Mouse (Mus musculus) midbrain, embryonic 12.5 days (tissue): Measurements from ENCODE around the gene Ccdc33. TPM values are rescaled to one million over a fixed set of nuclear protein-coding genes. Genes with fewer than 3 reads are reported as not detected.

Experiments
- ATAC-seq: fragments of 200-750 bp; cut with Nextera tagmentation; 2 replicates; pipeline ENCODE4 v1.8.0; 2017; ENCODE audit warnings: low read depth, moderate TSS enrichment, moderate library complexity; ENCODE audit not compliant: low FRiP score
- H3K27ac ChIP-seq: fragments of 300-500 bp; sonication (generic); replicated peaks from 2 replicates; pipeline ENCODE4 v1.5.1; 2016; ENCODE audit warnings: mild to moderate bottlenecking
- H3K27me3 ChIP-seq: fragments of 300-500 bp; sonication (generic); 2 replicates; pipeline ENCODE4 v1.6.1; 2016; ENCODE audit warnings: mild to moderate bottlenecking
- H3K36me3 ChIP-seq: fragments of 300-500 bp; sonication (generic); 2 replicates; pipeline ENCODE4 v1.6.1; 2016
- H3K4me1 ChIP-seq: fragments of 300-500 bp; sonication (generic); 2 replicates; pipeline ENCODE4 v1.6.1; 2016
- H3K4me2 ChIP-seq: fragments of 300-500 bp; sonication (generic); replicated peaks from 2 replicates; pipeline ENCODE4 v1.6.1; 2016; ENCODE audit warnings: mild to moderate bottlenecking, moderate library complexity
- H3K4me3 ChIP-seq: fragments of 300-500 bp; sonication (generic); 2 replicates; pipeline ENCODE4 v1.5.1; 2016; ENCODE audit warnings: mild to moderate bottlenecking
- H3K9ac ChIP-seq: fragments of 300-500 bp; sonication (generic); replicated peaks from 2 replicates; pipeline ENCODE4 v1.6.1; 2016; ENCODE audit warnings: mild to moderate bottlenecking, moderate library complexity
- H3K9me3 ChIP-seq: fragments of 300-500 bp; sonication (generic); 2 replicates; pipeline ENCODE4 v1.6.1; 2016; ENCODE audit warnings: mild to moderate bottlenecking
- WGBS: fragments of 180-500 bp; shearing (Covaris S2); methylation state at CpG from one replicate; pipeline ENCODE4 v1.1.7; 2016; 5-methylcytosine and 5-hydroxymethylcytosine counted together
- polyA plus RNA-seq: library from polyadenylated mRNA; unstranded; fragments of >200 nt; fragmentation: Nextera tagmentation; extraction: Ambion mirVana; gene quantifications from 2 replicates; pipeline ENCODE4 v1.2.1, GENCODE M21; 2016

Gene Ccdc33
- polyA plus RNA-seq, 1 experiment from 2014 or later: 0.64 TPM

- no peaks in the 10 kb centered on the region for H3K9me3 ChIP-seq
- H3K9ac ChIP-seq: no peak overlapping the region
- 68% methylated on average over 2 of the region's 2 CpGs for WGBS
- no peaks in the 10 kb centered on the region for H3K36me3 ChIP-seq
- H3K4me3 ChIP-seq: no peak overlapping the region
- 0 out of 2 replicates have a peak, but pooled peaks cover 13% of the 10 kb centered on the region for H3K27me3 ChIP-seq
- peaks cover 23% of the 10 kb centered on the region for H3K4me1 ChIP-seq
- H3K4me2 ChIP-seq: no peak overlapping the region
- H3K27ac ChIP-seq: no peak overlapping the region
- no peak for ATAC-seq
Measured at GRCm38 (mm10) chr9:58148806-58149205, 30.2 kb upstream of the Ccdc33 start.

DNA sequence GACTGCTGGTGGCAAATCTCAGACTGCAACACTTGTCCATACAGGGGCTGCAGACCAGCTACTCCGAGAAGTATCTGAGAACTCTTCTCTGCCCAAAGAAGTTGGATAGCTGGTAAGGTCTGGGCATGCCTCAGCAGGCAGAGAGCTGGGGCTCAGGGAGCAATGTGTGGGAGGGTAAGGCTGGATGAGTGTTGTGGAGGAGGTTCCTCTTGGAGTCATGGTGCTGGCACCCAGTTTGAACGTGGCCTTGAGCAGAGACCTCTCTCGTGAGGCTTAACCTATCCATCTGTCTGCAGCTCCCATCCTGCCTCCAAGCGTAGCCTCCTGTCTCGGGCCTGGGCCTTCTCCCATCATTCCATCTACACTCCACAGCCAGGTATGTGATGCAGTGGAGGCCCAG lies 26.8 kb upstream of the Ccdc33 start:
- peaks cover 24% of the 10 kb centered on the region; the same call in 1 of the 2 replicates for H3K27me3 ChIP-seq
- no peak overlapping the region for H3K4me2 ChIP-seq
- no peak overlapping the region for H3K4me3 ChIP-seq
- H3K36me3 ChIP-seq: no peaks in the 10 kb centered on the region
- no peak for ATAC-seq
- WGBS: 83% methylated on average over 5 of the region's 5 CpGs
- no peak overlapping the region for H3K9ac ChIP-seq
- H3K4me1 ChIP-seq: peaks cover 25% of the 10 kb centered on the region
- no peaks in the 10 kb centered on the region for H3K9me3 ChIP-seq
- no peak overlapping the region for H3K27ac ChIP-seq

DNA sequence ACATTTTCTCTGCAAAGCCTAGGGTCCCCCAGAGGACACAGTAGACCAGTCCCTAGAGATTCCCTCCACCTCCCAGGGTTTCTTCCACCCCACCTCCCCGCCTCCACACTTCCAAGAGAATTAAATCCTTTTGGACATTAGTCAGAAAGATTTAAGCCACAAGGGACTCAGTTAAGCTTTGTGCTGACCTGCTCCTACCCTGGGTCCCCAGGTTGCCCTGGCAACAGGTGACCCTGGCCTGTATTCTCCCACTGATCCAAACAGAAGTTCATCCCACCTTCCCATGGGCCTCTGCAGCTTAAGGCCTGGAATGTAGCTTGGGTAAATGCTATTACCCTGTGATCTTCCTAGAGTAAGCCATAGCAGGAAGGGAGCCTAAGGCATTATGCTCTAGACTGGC lies 26.0 kb upstream of the Ccdc33 start:
- WGBS: 8% methylated on average over 1 of the region's 1 CpGs
- peaks cover 33% of the 10 kb centered on the region for H3K4me1 ChIP-seq
- H3K27me3 ChIP-seq: peaks cover 31% of the 10 kb centered on the region; the same call in 1 of the 2 replicates
- no peaks in the 10 kb centered on the region for H3K36me3 ChIP-seq
- H3K9me3 ChIP-seq: no peaks in the 10 kb centered on the region
- no peak overlapping the region for H3K4me3 ChIP-seq
- no peak for ATAC-seq
- no peak overlapping the region for H3K9ac ChIP-seq
- H3K4me2 ChIP-seq: no peak overlapping the region
- H3K27ac ChIP-seq: no peak overlapping the region

- Histone ChIP-seq H3K27me3 (peaks cover 38% of the 10 kb centered on the region; the same call in 1 of the 2 replicates), H3K9me3 (no peaks in the 10 kb centered on the region), H3K27ac (no peak overlapping the region), H3K4me2 (no peak overlapping the region), H3K9ac (no peak overlapping the region), H3K36me3 (no peaks in the 10 kb centered on the region), H3K4me1 (peaks cover 33% of the 10 kb centered on the region), H3K4me3 (no peak overlapping the region)
- no peak for ATAC-seq
- 40% methylated on average over 7 of the region's 7 CpGs for WGBS
Measured at GRCm38 (mm10) chr9:58143419-58143818, 24.8 kb upstream of the Ccdc33 start.

DNA sequence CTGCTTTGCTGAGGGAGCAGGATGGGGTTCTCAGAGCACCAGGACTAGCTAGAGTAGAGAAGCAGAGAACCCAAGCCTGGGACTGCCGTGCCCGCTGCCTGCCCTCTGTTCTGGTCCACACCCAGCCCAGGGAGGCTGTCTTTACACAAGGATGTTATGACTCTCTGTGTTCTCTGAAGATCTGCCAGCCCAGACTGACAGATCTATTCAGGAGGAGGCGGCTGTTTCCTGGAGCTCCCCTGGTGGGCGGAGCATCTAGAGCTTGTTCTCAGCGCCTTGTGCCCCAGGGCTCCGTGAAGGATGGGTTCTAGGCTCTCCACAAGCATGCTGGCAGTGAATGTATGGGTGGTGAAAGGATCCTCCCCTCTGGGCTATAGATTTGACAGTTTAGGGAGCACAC lies 21.3 kb upstream of the Ccdc33 start:
- Histone ChIP-seq H3K4me2 (no peak overlapping the region), H3K36me3 (no peaks in the 10 kb centered on the region), H3K27ac (no peak overlapping the region), H3K4me1 (peaks cover 42% of the 10 kb centered on the region), H3K27me3 (peaks cover 43% of the 10 kb centered on the region), H3K9me3 (no peaks in the 10 kb centered on the region), H3K4me3 (no peak overlapping the region), H3K9ac (no peak overlapping the region)
- WGBS: 39% methylated on average over 6 of the region's 6 CpGs
- ATAC-seq: no peak

DNA sequence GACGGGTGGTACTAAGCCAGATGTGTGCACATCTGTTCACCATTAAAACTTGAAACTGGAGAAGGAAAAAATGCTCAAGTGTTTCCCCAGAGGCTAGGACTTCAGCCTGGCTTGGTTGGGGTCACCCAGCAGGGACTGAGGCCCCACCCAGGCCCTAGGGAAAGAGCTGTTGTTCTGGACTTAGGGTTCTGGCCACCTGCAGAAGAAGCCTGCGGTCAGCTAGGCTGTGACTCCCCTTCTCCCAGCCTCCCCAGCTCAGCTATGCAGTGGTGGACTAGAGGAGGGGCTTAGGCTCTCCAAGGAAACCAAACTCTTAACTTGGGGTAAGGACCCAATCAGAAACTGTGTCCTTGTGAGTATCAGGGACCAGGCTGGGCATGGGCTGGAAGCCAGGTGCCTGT lies 17.3 kb upstream of the Ccdc33 start:
- Histone ChIP-seq H3K4me2 (no peak overlapping the region), H3K9me3 (no peaks in the 10 kb centered on the region), H3K27me3 (peaks cover 61% of the 10 kb centered on the region), H3K4me3 (no peak overlapping the region), H3K4me1 (peaks cover 44% of the 10 kb centered on the region), H3K9ac (no peak overlapping the region), H3K36me3 (no peaks in the 10 kb centered on the region), H3K27ac (no peak overlapping the region)
- WGBS: 43% methylated on average over 2 of the region's 2 CpGs
- ATAC-seq: no peak

GRCm38 (mm10) chr9:58134906-58135305 lies 16.3 kb upstream of the Ccdc33 start:
- Histone ChIP-seq H3K9ac (no peak overlapping the region), H3K27me3 (peaks cover 64% of the 10 kb centered on the region), H3K4me2 (no peak overlapping the region), H3K4me3 (no peak overlapping the region), H3K36me3 (no peaks in the 10 kb centered on the region), H3K4me1 (peaks cover 37% of the 10 kb centered on the region), H3K27ac (no peak overlapping the region), H3K9me3 (no peaks in the 10 kb centered on the region)
- WGBS: 29% methylated on average over 7 of the region's 7 CpGs
- no peak for ATAC-seq

DNA sequence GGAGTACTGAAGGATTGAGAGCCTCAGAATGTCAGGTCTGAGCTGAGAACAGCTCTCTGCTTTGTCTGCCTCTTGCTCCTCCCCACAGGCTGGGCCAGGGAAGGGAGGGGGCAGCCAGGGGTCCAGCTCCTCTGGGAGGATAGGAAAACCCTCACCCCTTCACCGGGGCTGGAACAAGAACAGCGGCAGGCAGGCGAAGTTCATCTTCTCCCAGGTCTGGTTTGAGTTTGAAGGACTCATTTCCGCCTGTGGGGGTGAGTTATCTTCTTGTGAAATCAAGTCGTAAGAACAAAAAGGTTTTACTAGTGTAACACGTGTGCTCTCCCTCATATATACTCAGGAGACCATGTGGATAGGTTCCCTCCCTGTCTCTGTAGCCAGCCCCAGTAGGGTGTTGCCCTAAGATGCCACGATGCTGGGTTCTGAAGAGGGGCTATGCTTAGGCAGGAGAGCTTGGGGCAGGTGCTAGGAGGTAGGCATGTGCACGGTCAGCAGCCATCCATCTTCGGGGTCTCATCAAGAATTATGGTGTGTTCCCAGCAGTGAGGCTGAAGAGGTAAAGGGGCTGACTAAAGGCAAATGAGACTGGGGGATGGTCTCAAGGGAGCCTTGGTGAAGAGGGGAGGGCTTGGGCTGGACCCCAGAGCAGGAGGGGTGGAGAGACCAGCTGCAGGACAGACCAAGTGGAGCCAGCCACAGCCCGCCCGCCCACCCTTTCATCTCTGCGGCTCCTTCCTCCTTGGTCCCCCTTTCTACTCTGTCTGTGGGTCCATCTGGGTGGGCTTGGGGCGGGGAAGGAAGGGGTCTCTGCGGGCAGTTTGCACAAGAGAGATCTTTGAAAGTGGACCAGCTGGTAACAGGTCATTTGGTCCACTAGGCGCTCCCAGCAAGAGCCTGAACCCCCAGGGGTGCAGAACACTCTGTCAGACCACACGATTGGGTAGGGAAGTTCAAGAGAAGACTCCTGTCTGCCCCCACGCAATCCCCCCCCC lies 15.6 kb upstream of the Ccdc33 start:
- no peak overlapping the region for H3K4me3 ChIP-seq
- peak overlapping the region; percentile 7; the same call in 1 of the 2 replicates for H3K9ac ChIP-seq
- peak; percentile 57; the same call in 1 of the 2 replicates for ATAC-seq
- no peaks in the 10 kb centered on the region for H3K9me3 ChIP-seq
- H3K4me1 ChIP-seq: peaks cover 38% of the 10 kb centered on the region
- H3K4me2 ChIP-seq: no peak overlapping the region
- peaks cover 63% of the 10 kb centered on the region for H3K27me3 ChIP-seq
- no peaks in the 10 kb centered on the region for H3K36me3 ChIP-seq
- H3K27ac ChIP-seq: peak overlapping the region; percentile 40; the same call in 1 of the 2 replicates
- 11% methylated on average over 14 of the region's 17 CpGs for WGBS

DNA sequence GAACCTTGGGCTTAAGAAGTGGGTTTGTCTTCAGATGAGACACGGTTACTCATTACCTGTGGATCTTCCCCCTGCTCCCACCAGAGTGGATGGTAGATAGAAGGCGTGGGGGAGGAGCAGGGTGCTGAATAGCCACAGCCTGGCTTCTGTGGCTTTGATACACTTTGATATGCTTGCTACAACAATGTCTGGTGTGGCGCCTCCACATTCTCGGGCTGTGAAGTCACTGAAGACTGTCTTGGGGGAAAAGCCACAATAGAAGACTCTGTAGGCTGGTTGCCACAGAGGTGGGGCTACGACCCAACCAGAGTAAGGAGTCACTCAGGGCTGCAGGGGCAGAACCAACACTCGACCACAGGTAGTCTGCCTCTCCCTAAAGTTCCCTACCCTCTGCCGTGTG lies 13.1 kb upstream of the Ccdc33 start:
- ATAC-seq: no peak
- Histone ChIP-seq H3K9ac (no peak overlapping the region), H3K36me3 (no peaks in the 10 kb centered on the region), H3K9me3 (no peaks in the 10 kb centered on the region), H3K27ac (no peak overlapping the region), H3K4me3 (no peak overlapping the region), H3K4me1 (peaks cover 43% of the 10 kb centered on the region), H3K4me2 (no peak overlapping the region), H3K27me3 (peaks cover 71% of the 10 kb centered on the region)
- 77% methylated on average over 7 of the region's 7 CpGs for WGBS

DNA sequence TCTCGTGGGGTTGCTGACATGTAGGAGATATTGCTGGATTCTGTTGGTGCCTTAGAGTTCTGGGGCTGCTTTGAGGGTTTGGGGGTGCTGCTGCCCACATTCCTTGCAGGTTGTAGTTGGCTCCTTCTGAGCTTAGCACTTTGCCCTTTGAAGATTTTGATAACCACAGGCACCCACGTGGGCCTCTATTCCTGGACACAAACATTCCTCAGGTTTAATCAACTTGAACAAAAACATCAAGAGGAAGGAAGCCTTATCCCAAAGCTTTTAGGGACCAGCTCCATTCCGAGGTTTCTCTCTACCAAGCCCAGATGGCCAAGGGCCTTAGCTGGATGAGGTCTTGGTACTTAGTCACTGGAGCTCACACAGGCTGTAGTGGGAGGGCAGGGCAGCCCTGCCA lies 12.3 kb upstream of the Ccdc33 start:
- Histone ChIP-seq H3K4me1 (peaks cover 41% of the 10 kb centered on the region), H3K9ac (no peak overlapping the region), H3K4me3 (no peak overlapping the region), H3K36me3 (no peaks in the 10 kb centered on the region), H3K4me2 (no peak overlapping the region), H3K27ac (no peak overlapping the region), H3K27me3 (peaks cover 71% of the 10 kb centered on the region), H3K9me3 (no peaks in the 10 kb centered on the region)
- ATAC-seq: no peak
- WGBS: 40% methylated on average over 3 of the region's 3 CpGs

DNA sequence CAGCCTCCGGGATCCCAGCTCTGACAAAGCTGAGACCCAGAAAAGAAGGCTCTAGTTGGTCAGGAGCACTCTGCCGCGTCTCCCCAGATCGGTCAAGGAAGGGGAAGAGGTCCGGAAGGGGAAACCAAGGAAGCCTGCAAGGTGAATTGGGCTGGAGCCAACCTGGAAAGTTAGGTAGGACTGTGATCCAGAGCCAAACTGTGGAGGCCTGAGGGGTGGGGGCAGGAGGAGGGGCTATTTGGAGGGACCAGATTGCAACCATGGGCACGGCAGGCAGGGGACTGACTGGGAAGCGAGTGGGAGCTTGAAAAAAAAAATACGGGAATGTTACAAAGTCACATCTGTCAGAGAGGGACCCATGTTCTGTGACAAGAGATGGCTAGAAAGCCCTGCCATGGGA lies 10.9 kb upstream of the Ccdc33 start:
- Histone ChIP-seq H3K4me3 (no peak overlapping the region), H3K36me3 (no peaks in the 10 kb centered on the region), H3K4me1 (peaks cover 37% of the 10 kb centered on the region), H3K9ac (0 out of 2 replicates have a peak overlapping the region, but pooled peaks have one; percentile 17), H3K27me3 (peaks cover 62% of the 10 kb centered on the region), H3K4me2 (peak overlapping the region; percentile 25), H3K9me3 (no peaks in the 10 kb centered on the region), H3K27ac (0 out of 2 replicates have a peak overlapping the region, but pooled peaks have one; percentile 20)
- no peak for ATAC-seq
- WGBS: 15% methylated on average over 8 of the region's 8 CpGs

GRCm38 (mm10) chr9:58128926-58129413 lies 10.3 kb upstream of the Ccdc33 start:
- Histone ChIP-seq H3K4me1 (peaks cover 31% of the 10 kb centered on the region), H3K36me3 (no peaks in the 10 kb centered on the region), H3K4me3 (no peak overlapping the region), H3K9me3 (no peaks in the 10 kb centered on the region), H3K9ac (0 out of 2 replicates have a peak overlapping the region, but pooled peaks have one; percentile 17), H3K4me2 (peak overlapping the region; percentile 25), H3K27me3 (peaks cover 65% of the 10 kb centered on the region), H3K27ac (0 out of 2 replicates have a peak overlapping the region, but pooled peaks have one; percentile 20)
- 3% methylated on average over 13 of the region's 13 CpGs for WGBS
- no peak; the same call in 1 of the 2 replicates for ATAC-seq
